Mouse (Mus musculus) heart, adult 9 months (tissue): ENCODE measurements around the gene Ubl3.

ENCODE experiments used
- DNase-seq, 2 experiments: peaks; one replicate each; pipeline ENCODE4 v3.0.0; 2022; ENCODE audit warnings: low spot score in 2 of 2

The Ubl3 gene

GRCm38 (mm10) chr5:148563281-148563680, 10.7 kb upstream of the Ubl3 start:
- DNase-seq = no peak

- DNase-seq = no peak
Measured at GRCm38 (mm10) chr5:148562235-148562634, 9.6 kb upstream of the Ubl3 start.

GRCm38 (mm10) chr5:148559261-148559958, 6.8 kb upstream of the Ubl3 start:
- DNase-seq = no peak

- no peak for DNase-seq
Measured at GRCm38 (mm10) chr5:148558472-148558871, 5.9 kb upstream of the Ubl3 start.

- no peak for DNase-seq
Measured at GRCm38 (mm10) chr5:148556509-148556908, 3.9 kb upstream of the Ubl3 start.

- DNase-seq = no peak
Measured at GRCm38 (mm10) chr5:148555156-148555555, 2.6 kb upstream of the Ubl3 start.

GRCm38 (mm10) chr5:148554701-148555100, 2.1 kb upstream of the Ubl3 start:
- DNase-seq = no peak

GRCm38 (mm10) chr5:148554242-148554641, 1.7 kb upstream of the Ubl3 start:
- no peak for DNase-seq

- DNase-seq = no peak
Measured at GRCm38 (mm10) chr5:148553723-148554122, 1.1 kb upstream of the Ubl3 start.

GRCm38 (mm10) chr5:148551764-148552136, 839 bp downstream of the Ubl3 start:
- peak in 1 of 2 experiments; percentile 36 for DNase-seq

- DNase-seq = peak in 1 of 2 experiments; percentile 46
Measured at GRCm38 (mm10) chr5:148550821-148551763, 1.5 kb downstream of the Ubl3 start.

GRCm38 (mm10) chr5:148550393-148550792, 2.2 kb downstream of the Ubl3 start:
- DNase-seq = peak; percentile 33 to 39

GRCm38 (mm10) chr5:148549307-148549706, 3.3 kb downstream of the Ubl3 start:
- no peak for DNase-seq

- DNase-seq = no peak
Measured at GRCm38 (mm10) chr5:148548568-148548967, 4.0 kb downstream of the Ubl3 start.

- DNase-seq = peak in 1 of 2 experiments; percentile 19
Measured at GRCm38 (mm10) chr5:148547870-148548456, 4.6 kb downstream of the Ubl3 start.

GRCm38 (mm10) chr5:148546970-148547369, 5.6 kb downstream of the Ubl3 start:
- DNase-seq = no peak

- no peak for DNase-seq
Measured at GRCm38 (mm10) chr5:148544733-148545132, 7.9 kb downstream of the Ubl3 start.

GRCm38 (mm10) chr5:148542196-148542595, 10.4 kb downstream of the Ubl3 start:
- DNase-seq = no peak

GRCm38 (mm10) chr5:148535669-148536430, 16.7 kb downstream of the Ubl3 start:
- no peak for DNase-seq

- DNase-seq = peak in 1 of 2 experiments; percentile 37
Measured at GRCm38 (mm10) chr5:148534644-148535043, 17.9 kb downstream of the Ubl3 start.

- no peak for DNase-seq
Measured at GRCm38 (mm10) chr5:148533924-148534323, 18.7 kb downstream of the Ubl3 start.

GRCm38 (mm10) chr5:148532201-148532600, 20.4 kb downstream of the Ubl3 start:
- no peak for DNase-seq
